Mouse (Mus musculus): ENCODE results near the gene Padi2. TPM values are rescaled to one million over a fixed set of nuclear protein-coding genes. Genes with fewer than 3 reads are reported as not detected.

Padi2 gene
- polyA plus RNA-seq, 1 experiment from 2014 or later = 0.95 TPM

DNA sequence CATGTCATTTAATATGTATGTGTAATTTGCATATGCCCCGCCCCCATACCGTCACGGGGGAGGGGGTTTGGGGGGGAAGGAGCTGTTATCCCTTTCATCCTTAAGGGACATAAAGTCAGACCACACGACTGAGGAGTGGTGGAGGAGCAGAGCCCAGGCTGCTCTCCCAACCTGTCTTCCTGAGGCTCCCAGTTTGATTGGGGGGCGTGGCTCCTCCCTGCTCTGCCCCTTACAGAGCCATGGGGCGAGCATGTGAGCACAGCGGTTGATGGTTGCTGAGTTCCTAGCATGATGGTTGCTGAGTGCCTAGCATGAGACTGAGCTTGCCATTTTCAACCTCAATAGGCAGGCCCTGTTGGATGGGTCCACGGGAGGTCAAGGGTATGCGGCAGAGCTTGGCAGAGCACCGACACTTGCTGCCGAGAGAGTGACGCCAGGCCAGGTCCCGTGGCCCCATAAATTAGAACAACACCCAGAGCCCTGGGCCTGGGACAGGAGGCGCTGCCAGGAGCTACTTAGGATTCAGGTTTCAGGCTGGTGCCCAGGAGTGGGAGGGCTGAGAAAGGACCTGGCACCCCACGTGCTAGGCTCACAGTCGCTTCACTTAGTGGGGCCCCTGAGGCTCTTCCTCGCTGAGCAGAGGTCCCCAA lies 4.6 kb downstream of the Padi2 start:
- Histone ChIP-seq H3K4me1 (ENCODE audit: control insufficient read depth, insufficient read depth, low read length) (0 out of 2 replicates have a peak, but pooled peaks cover 3% of the 10 kb centered on the region), H3K9me3 (ENCODE audit: control insufficient read depth, low read length) (no peaks in the 10 kb centered on the region), H3K27me3 (ENCODE audit: control insufficient read depth, insufficient read depth, low read length) (peaks cover 2% of the 10 kb centered on the region; the same call in 1 of the 2 replicates), H3K4me3 (ENCODE audit: low read depth, low read length) (no peak overlapping the region), H3K36me3 (ENCODE audit: control insufficient read depth, insufficient read depth, low read length) (no peaks in the 10 kb centered on the region), H3K9ac (replicated peaks; ENCODE audit: low read depth, low read length) (no peak overlapping the region), H3K4me2 (ENCODE audit: low read depth, low read length) (no peak overlapping the region), H3K27ac (ENCODE audit: low read depth, low read length) (no peak overlapping the region)
- no peak for ATAC-seq (ENCODE audit: low read depth)
- 18% methylated on average over 17 of the region's 17 CpGs for WGBS

- WGBS = 91% methylated on average over 9 of the region's 9 CpGs
- 0 out of 2 replicates have a peak, but pooled peaks cover under 1% of the 10 kb centered on the region for H3K27me3 ChIP-seq (ENCODE audit: control insufficient read depth, insufficient read depth, low read length)
Observed at GRCm38 (mm10) chr4:140911416-140911815, 5.3 kb downstream of the Padi2 start.

DNA sequence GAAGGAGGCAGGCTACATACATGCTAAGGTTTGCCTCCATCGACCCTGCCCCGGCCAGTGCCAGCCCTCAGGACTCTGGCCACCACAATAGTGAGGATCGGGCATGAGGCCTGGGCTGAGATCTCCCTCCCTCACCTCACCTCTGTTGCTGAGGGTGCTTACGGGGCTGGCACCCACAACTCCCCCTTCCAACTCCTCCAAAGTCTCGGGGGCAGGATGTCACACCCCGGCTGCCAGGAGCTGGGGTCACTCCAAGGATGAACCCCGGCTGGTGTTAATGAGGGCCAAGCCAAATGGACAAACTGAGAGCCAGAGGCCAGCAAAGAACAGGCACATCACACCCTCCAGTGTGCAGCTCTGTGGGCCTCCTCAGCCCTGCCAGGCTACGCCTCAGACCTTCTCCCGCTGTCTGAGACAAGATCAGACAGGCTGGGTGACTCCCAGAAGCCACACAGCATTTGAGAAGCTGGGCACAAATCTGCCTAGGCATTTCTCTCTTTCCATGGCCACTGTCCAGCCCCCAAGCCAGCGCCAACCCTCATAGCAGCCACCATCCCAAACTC lies 6.2 kb downstream of the Padi2 start:
- WGBS = 89% methylated on average over 10 of the region's 10 CpGs
- Histone ChIP-seq H3K4me3 (ENCODE audit: low read depth, low read length) (no peak overlapping the region), H3K9ac (replicated peaks; ENCODE audit: low read depth, low read length) (no peak overlapping the region)

More at GRCm38 (mm10) chr4:140911416-140911815, 5.3 kb downstream of the Padi2 start:
- Histone ChIP-seq H3K36me3 (ENCODE audit: control insufficient read depth, insufficient read depth, low read length) (no peaks in the 10 kb centered on the region), H3K4me1 (ENCODE audit: control insufficient read depth, insufficient read depth, low read length) (0 out of 2 replicates have a peak, but pooled peaks cover 2% of the 10 kb centered on the region), H3K4me2 (ENCODE audit: low read depth, low read length) (no peak overlapping the region), H3K4me3 (ENCODE audit: low read depth, low read length) (no peak overlapping the region), H3K27ac (ENCODE audit: low read depth, low read length) (no peak overlapping the region), H3K9ac (replicated peaks; ENCODE audit: low read depth, low read length) (no peak overlapping the region), H3K9me3 (ENCODE audit: control insufficient read depth, low read length) (no peaks in the 10 kb centered on the region)
- ATAC-seq (ENCODE audit: low read depth) = no peak

GRCm38 (mm10) chr4:140913565-140913964 lies 7.4 kb downstream of the Padi2 start:
- 92% methylated on average over 9 of the region's 9 CpGs for WGBS
- H3K4me1 ChIP-seq (ENCODE audit: control insufficient read depth, insufficient read depth, low read length) = 0 out of 2 replicates have a peak, but pooled peaks cover 2% of the 10 kb centered on the region

More for the DNA sequence above, 6.2 kb downstream of the Padi2 start:
- Histone ChIP-seq H3K36me3 (ENCODE audit: control insufficient read depth, insufficient read depth, low read length) (no peaks in the 10 kb centered on the region), H3K27ac (ENCODE audit: low read depth, low read length) (no peak overlapping the region), H3K4me2 (ENCODE audit: low read depth, low read length) (no peak overlapping the region), H3K27me3 (ENCODE audit: control insufficient read depth, insufficient read depth, low read length) (no peaks in the 10 kb centered on the region), H3K4me1 (ENCODE audit: control insufficient read depth, insufficient read depth, low read length) (0 out of 2 replicates have a peak, but pooled peaks cover 2% of the 10 kb centered on the region), H3K9me3 (ENCODE audit: control insufficient read depth, low read length) (no peaks in the 10 kb centered on the region)
- no peak for ATAC-seq (ENCODE audit: low read depth)

DNA sequence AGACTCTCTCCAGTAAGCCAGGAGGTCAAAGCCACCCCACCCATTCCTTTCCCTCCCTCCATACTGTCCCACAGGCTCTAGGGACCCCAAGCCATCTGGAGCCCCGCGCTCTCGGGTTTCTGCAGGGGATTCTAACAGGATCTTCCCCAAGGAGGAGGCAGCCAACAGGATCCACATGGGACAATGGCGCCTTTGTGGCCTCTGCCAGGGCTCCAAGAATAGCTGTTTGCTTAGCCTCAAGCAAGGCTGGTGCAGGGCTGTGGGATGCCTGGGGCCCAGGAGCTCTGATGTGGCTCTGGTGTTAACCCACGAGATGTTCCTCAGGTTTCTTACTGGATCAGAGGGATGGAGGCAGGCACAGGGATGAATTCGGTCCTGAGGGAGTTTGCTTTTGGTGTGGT lies 8.6 kb downstream of the Padi2 start:
- Histone ChIP-seq H3K4me1 (ENCODE audit: control insufficient read depth, insufficient read depth, low read length) (0 out of 2 replicates have a peak, but pooled peaks cover 2% of the 10 kb centered on the region), H3K27me3 (ENCODE audit: control insufficient read depth, insufficient read depth, low read length) (no peaks in the 10 kb centered on the region), H3K4me2 (ENCODE audit: low read depth, low read length) (no peak overlapping the region), H3K9me3 (ENCODE audit: control insufficient read depth, low read length) (no peaks in the 10 kb centered on the region), H3K36me3 (ENCODE audit: control insufficient read depth, insufficient read depth, low read length) (no peaks in the 10 kb centered on the region), H3K4me3 (ENCODE audit: low read depth, low read length) (no peak overlapping the region), H3K9ac (replicated peaks; ENCODE audit: low read depth, low read length) (no peak overlapping the region), H3K27ac (ENCODE audit: low read depth, low read length) (no peak overlapping the region)
- ATAC-seq (ENCODE audit: low read depth) = no peak
- WGBS = 59% methylated on average over 6 of the region's 6 CpGs

More at GRCm38 (mm10) chr4:140913565-140913964, 7.4 kb downstream of the Padi2 start:
- H3K4me3 ChIP-seq (ENCODE audit: low read depth, low read length) = no peak overlapping the region
- H3K36me3 ChIP-seq (ENCODE audit: control insufficient read depth, insufficient read depth, low read length) = no peaks in the 10 kb centered on the region
- no peak overlapping the region for H3K4me2 ChIP-seq (ENCODE audit: low read depth, low read length)
- no peak overlapping the region for H3K27ac ChIP-seq (ENCODE audit: low read depth, low read length)
- H3K9ac ChIP-seq (replicated peaks; ENCODE audit: low read depth, low read length) = no peak overlapping the region
- no peaks in the 10 kb centered on the region for H3K9me3 ChIP-seq (ENCODE audit: control insufficient read depth, low read length)
- no peak for ATAC-seq (ENCODE audit: low read depth)
- H3K27me3 ChIP-seq (ENCODE audit: control insufficient read depth, insufficient read depth, low read length) = no peaks in the 10 kb centered on the region

- no peak for ATAC-seq (ENCODE audit: low read depth)
- WGBS = 76% methylated on average over 3 of the region's 3 CpGs
- H3K27ac ChIP-seq (ENCODE audit: low read depth, low read length) = no peak overlapping the region
- H3K4me1 ChIP-seq (ENCODE audit: control insufficient read depth, insufficient read depth, low read length) = 0 out of 2 replicates have a peak, but pooled peaks cover 2% of the 10 kb centered on the region
- no peak overlapping the region for H3K4me2 ChIP-seq (ENCODE audit: low read depth, low read length)
- H3K9ac ChIP-seq (replicated peaks; ENCODE audit: low read depth, low read length) = no peak overlapping the region
- H3K4me3 ChIP-seq (ENCODE audit: low read depth, low read length) = no peak overlapping the region
- no peaks in the 10 kb centered on the region for H3K36me3 ChIP-seq (ENCODE audit: control insufficient read depth, insufficient read depth, low read length)
- no peaks in the 10 kb centered on the region for H3K27me3 ChIP-seq (ENCODE audit: control insufficient read depth, insufficient read depth, low read length)
- no peaks in the 10 kb centered on the region for H3K9me3 ChIP-seq (ENCODE audit: control insufficient read depth, low read length)
Observed at GRCm38 (mm10) chr4:140915235-140915634, 9.1 kb downstream of the Padi2 start.

DNA sequence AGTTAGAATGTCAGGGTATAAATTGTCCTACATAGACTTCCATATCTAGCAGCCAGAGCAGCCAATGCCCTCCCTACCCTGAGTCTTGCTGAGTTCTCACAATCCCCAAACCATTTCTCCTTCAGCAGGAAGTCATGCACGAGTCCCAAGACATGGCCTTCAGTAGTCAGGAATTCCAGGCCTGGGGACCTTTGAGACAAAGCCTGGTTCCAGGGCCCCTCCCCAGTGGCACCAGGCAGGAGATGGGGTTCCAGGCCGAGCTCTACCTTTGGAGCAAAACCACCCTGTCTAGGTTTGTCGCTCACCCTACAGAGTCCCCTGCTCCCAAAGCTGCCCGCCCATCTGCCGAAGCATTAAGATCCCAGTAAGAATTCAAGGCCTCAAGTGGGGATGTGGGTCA lies 10.2 kb downstream of the Padi2 start:
- WGBS = 88% methylated on average over 5 of the region's 5 CpGs
- H3K4me1 ChIP-seq (ENCODE audit: control insufficient read depth, insufficient read depth, low read length) = no peaks in the 10 kb centered on the region
- no peak overlapping the region for H3K4me3 ChIP-seq (ENCODE audit: low read depth, low read length)
- no peak overlapping the region for H3K27ac ChIP-seq (ENCODE audit: low read depth, low read length)
- no peaks in the 10 kb centered on the region for H3K36me3 ChIP-seq (ENCODE audit: control insufficient read depth, insufficient read depth, low read length)
- no peak overlapping the region for H3K9ac ChIP-seq (replicated peaks; ENCODE audit: low read depth, low read length)
- no peak for ATAC-seq (ENCODE audit: low read depth)
- H3K9me3 ChIP-seq (ENCODE audit: control insufficient read depth, low read length) = no peaks in the 10 kb centered on the region
- H3K27me3 ChIP-seq (ENCODE audit: control insufficient read depth, insufficient read depth, low read length) = no peaks in the 10 kb centered on the region
- H3K4me2 ChIP-seq (ENCODE audit: low read depth, low read length) = no peak overlapping the region

GRCm38 (mm10) chr4:140917451-140917850 lies 11.3 kb downstream of the Padi2 start:
- Histone ChIP-seq H3K9ac (replicated peaks; ENCODE audit: low read depth, low read length) (no peak overlapping the region), H3K4me3 (ENCODE audit: low read depth, low read length) (no peak overlapping the region), H3K27me3 (ENCODE audit: control insufficient read depth, insufficient read depth, low read length) (no peaks in the 10 kb centered on the region), H3K27ac (ENCODE audit: low read depth, low read length) (no peak overlapping the region), H3K9me3 (ENCODE audit: control insufficient read depth, low read length) (no peaks in the 10 kb centered on the region), H3K4me2 (ENCODE audit: low read depth, low read length) (no peak overlapping the region), H3K36me3 (ENCODE audit: control insufficient read depth, insufficient read depth, low read length) (no peaks in the 10 kb centered on the region), H3K4me1 (ENCODE audit: control insufficient read depth, insufficient read depth, low read length) (no peaks in the 10 kb centered on the region)
- 91% methylated on average over 9 of the region's 9 CpGs for WGBS
- ATAC-seq (ENCODE audit: low read depth) = no peak
